Mouse (Mus musculus): Measurements from ENCODE around the gene Nfyc.

- TF ChIP-seq TBP (IDR thresholded peaks at IDR 0.05; ENCODE audit: low read depth, low read length) (no peak), MAX (IDR thresholded peaks at IDR 0.05; ENCODE audit: low read length) (no peak), POLR2A (IDR thresholded peaks at IDR 0.05; ENCODE audit: control insufficient read depth in 1 of 2, insufficient read depth in 1 of 2, low read depth in 1 of 2, low read length in 2 of 2, poor library complexity in 1 of 2) (no peak), UBTF (IDR thresholded peaks at IDR 0.05; ENCODE audit: borderline replicate concordance, insufficient read depth, low read depth, low read length) (no peak), EP300 (IDR thresholded peaks at IDR 0.05; ENCODE audit: low read depth in 1 of 2, low read length in 2 of 2) (no peak), CTCF (IDR thresholded peaks at IDR 0.05 in 2 of 3, conservative IDR thresholded peaks at IDR 0.05 in 1 of 3; ENCODE audit: control insufficient read depth in 1 of 3, insufficient read depth in 1 of 3, low read depth in 2 of 3, low read length in 3 of 3, poor library complexity in 1 of 3, severe bottlenecking in 1 of 3) (no peak), USF2 (IDR thresholded peaks at IDR 0.05; ENCODE audit: borderline replicate concordance in 1 of 2, insufficient read depth in 1 of 2, low read depth in 1 of 2, low read length in 2 of 2) (no peak), SMC3 (IDR thresholded peaks at IDR 0.05; ENCODE audit: low read depth, low read length) (no peak), ETS1 (IDR thresholded peaks at IDR 0.05; ENCODE audit: low read depth, low read length) (no peak), SIN3A (IDR thresholded peaks at IDR 0.05; ENCODE audit: low read length) (no peak), RCOR1 (IDR thresholded peaks at IDR 0.05; ENCODE audit: low read depth, low read length) (no peak), USF1 (IDR thresholded peaks at IDR 0.05; ENCODE audit: low read depth, low read length) (no peak), GATA1 (IDR thresholded peaks at IDR 0.05; ENCODE audit: low read depth, low read length) (no peak)
Observed at GRCm38 (mm10) chr4:120805816-120806215, 25.6 kb downstream of the Nfyc start.

All from MEL (cell line).